Mouse (Mus musculus) midbrain, postnatal 0 days (tissue): ENCODE measurements around the gene Zswim5. TPM values are rescaled to one million over a fixed set of nuclear protein-coding genes. Genes with fewer than 3 reads are reported as not detected.
A peak's percentile ranks its signal among the peaks of the same experiment; 100 is the strongest.

Experiments
- ATAC-seq: fragments of 200-750 bp; cut with Nextera tagmentation; 2 replicates; pipeline ENCODE4 v1.8.0; 2017; ENCODE audit warnings: moderate number of reproducible peaks, mild to moderate bottlenecking, moderate TSS enrichment, moderate library complexity; ENCODE audit not compliant: low FRiP score
- DNase-seq: peaks from one replicate; pipeline ENCODE4 v3.0.0-alpha.2; 2015; ENCODE audit warnings: low spot score
- H3K27ac ChIP-seq: fragments of 300-500 bp; sonication (generic); 2 replicates; pipeline ENCODE4 v1.5.1; 2014; ENCODE audit warnings: low read depth, mild to moderate bottlenecking, low read length, mixed read lengths
- H3K27me3 ChIP-seq: fragments of 300-500 bp; sonication (generic); 2 replicates; pipeline ENCODE4 v1.6.1; 2014; ENCODE audit warnings: low read length, control low read depth, mixed read lengths; ENCODE audit not compliant: insufficient read depth
- H3K36me3 ChIP-seq: fragments of 300-500 bp; sonication (generic); 2 replicates; pipeline ENCODE4 v1.6.1; 2014; ENCODE audit warnings: low read length, control low read depth, mixed read lengths; ENCODE audit not compliant: insufficient read depth
- H3K4me1 ChIP-seq: fragments of 300-500 bp; sonication (generic); 2 replicates; pipeline ENCODE4 v1.6.1; 2014; ENCODE audit warnings: mild to moderate bottlenecking, control low read depth, antibody characterized with exemption, low read length, mixed read lengths; ENCODE audit not compliant: insufficient read depth
- H3K4me2 ChIP-seq: fragments of 300-500 bp; sonication (generic); 2 replicates; pipeline ENCODE4 v1.6.1; 2014; ENCODE audit warnings: low read depth, mild to moderate bottlenecking, low read length, mixed read lengths; ENCODE audit not compliant: poor library complexity, severe bottlenecking
- H3K4me3 ChIP-seq: fragments of 300-500 bp; sonication (generic); 2 replicates; pipeline ENCODE4 v1.5.1; 2014; ENCODE audit warnings: low read depth, mild to moderate bottlenecking, low read length, moderate library complexity
- H3K9ac ChIP-seq: fragments of 300-500 bp; sonication (generic); replicated peaks from 2 replicates; pipeline ENCODE4 v1.6.1; 2014; ENCODE audit warnings: mild to moderate bottlenecking, low read length, moderate library complexity, mixed read lengths; ENCODE audit not compliant: poor library complexity, severe bottlenecking
- H3K9me3 ChIP-seq: fragments of 300-500 bp; sonication (generic); 2 replicates; pipeline ENCODE4 v1.6.1; 2016; ENCODE audit warnings: low read length, control low read depth
- CTCF ChIP-seq: IDR thresholded peaks from 2 replicates; pipeline ENCODE4 v1.5.1; 2016; ENCODE audit warnings: antibody characterized with exemption, mild to moderate bottlenecking
- WGBS: fragments of 180-500 bp; shearing (Covaris S2); extraction: QIAGEN DNeasy Blood & Tissue Kit; methylation state at CpG from one replicate; pipeline ENCODE4 v1.1.7; 2014; 5-methylcytosine and 5-hydroxymethylcytosine counted together
- polyA plus RNA-seq: library from polyadenylated mRNA; unstranded; fragments of >200 nt; fragmentation: Nextera tagmentation; extraction: Ambion mirVana; gene quantifications from 2 replicates; pipeline ENCODE4 v1.2.1, GENCODE M21; 2015
- total RNA-seq: library from RNA; depleted of rRNA; stranded (reverse); fragments of >200 nt; gene quantifications from 2 replicates; pipeline ENCODE4 v1.2.3, GENCODE M21; 2014

Gene Zswim5
- total and polyA plus RNA-seq, 2 experiments from 2014 or later: 2.4 to 23.0 TPM

DNA sequence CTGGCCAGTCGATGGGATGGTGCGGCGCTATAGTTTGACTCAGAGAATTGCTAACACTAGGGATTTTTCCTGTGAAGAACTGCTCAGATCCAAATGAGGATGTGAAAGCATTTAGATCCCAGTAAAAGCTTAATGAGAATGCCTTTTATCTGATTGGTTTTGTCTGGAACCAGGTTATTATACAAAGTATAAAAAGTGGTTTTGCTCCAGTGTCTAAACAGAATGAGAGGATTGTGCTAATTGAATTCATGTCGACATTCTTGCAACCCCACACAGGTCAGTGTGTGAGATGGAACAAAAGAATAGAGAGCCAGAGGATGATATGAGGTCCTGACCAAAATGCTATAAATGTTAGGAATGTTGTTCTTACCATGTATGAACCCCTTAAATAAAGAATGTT, 62.4 kb downstream of the Zswim5 start:
- Histone ChIP-seq H3K9me3 (no peaks in the 10 kb centered on the region), H3K27ac (no peak overlapping the region), H3K27me3 (no peaks in the 10 kb centered on the region), H3K9ac (no peak overlapping the region), H3K4me2 (no peak overlapping the region), H3K4me1 (no peaks in the 10 kb centered on the region; the same call in 1 of the 2 replicates), H3K4me3 (no peak overlapping the region), H3K36me3 (no peaks in the 10 kb centered on the region)
- 42% methylated on average over 4 of the region's 4 CpGs for WGBS
- TF ChIP-seq CTCF: no peak
- DNase-seq (no peak), ATAC-seq (no peak)

DNA sequence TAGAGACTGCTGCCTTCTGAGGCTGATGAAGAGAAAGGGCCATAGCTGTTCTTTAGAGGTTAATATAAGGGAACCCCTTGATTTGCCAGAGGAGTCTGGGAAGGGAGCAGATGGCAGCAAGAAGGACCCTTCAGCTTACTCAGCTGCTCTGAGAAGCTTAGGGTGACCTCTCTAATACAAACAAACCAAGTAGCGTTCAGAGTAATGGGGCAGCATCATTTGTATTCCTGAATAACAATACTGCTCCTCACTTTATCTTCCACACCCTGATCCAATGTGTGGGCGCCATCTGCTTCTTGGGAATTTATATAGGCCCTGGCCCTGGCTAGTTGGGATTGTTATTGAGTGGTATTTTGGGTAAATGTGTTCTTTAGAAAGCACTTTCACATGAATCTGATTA, 65.5 kb downstream of the Zswim5 start:
- no peak overlapping the region for H3K4me2 ChIP-seq
- no peaks in the 10 kb centered on the region for H3K9me3 ChIP-seq
- H3K36me3 ChIP-seq: no peaks in the 10 kb centered on the region
- WGBS: 61% methylated on average over 2 of the region's 2 CpGs
- no peak overlapping the region for H3K4me3 ChIP-seq
- H3K4me1 ChIP-seq: no peaks in the 10 kb centered on the region; the same call in 1 of the 2 replicates
- no peak for TF ChIP-seq CTCF
- no peak for ATAC-seq
- DNase-seq: no peak
- no peak overlapping the region for H3K27ac ChIP-seq
- no peak overlapping the region for H3K9ac ChIP-seq
- H3K27me3 ChIP-seq: no peaks in the 10 kb centered on the region

DNA sequence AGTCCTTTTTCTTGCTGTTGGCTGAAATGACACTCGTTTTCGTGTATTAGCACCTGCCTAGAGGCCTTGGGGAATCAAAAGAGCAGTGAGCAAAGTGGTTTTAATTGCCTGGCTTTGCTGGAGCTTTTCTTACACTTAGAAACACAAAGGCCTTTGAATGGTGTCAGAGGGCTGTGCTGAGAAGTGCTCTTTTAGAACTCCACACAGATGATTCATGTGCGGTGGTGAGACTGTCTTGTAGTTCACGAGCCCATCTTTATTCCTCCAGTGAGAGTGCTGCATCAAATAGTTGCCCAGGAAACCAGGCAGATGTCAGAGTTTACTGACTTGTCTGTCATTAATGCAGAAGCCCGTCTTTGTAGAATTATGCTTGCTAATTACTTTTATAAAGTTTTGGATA, 66.9 kb downstream of the Zswim5 start:
- no peaks in the 10 kb centered on the region; the same call in 1 of the 2 replicates for H3K4me1 ChIP-seq
- no peaks in the 10 kb centered on the region for H3K9me3 ChIP-seq
- no peak for TF ChIP-seq CTCF
- no peak overlapping the region for H3K4me2 ChIP-seq
- H3K27me3 ChIP-seq: no peaks in the 10 kb centered on the region
- no peak overlapping the region for H3K27ac ChIP-seq
- no peak overlapping the region for H3K4me3 ChIP-seq
- H3K9ac ChIP-seq: no peak overlapping the region
- ATAC-seq (no peak), DNase-seq (no peak)
- WGBS: 20% methylated on average over 5 of the region's 5 CpGs
- no peaks in the 10 kb centered on the region for H3K36me3 ChIP-seq

DNA sequence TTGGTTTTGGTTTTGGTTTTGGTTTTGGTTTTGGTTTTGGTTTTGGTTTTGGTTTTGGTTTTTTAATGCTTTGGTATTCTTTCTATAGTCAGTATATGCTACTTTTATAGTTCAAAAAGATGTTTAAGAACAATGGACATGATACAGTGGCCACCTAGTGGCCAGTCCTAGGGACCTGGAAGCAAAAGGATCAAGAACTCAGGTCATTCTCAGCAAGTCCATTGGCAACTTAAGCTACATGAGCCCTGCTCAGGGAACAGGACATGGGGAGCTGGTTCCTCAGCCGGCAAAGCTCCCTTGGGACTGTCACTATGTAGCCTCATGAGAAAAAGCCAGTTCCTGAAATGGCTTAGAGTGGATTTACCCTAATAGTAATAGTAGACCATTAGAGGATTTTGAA, 74.5 kb downstream of the Zswim5 start:
- Histone ChIP-seq H3K4me2 (no peak overlapping the region), H3K9ac (no peak overlapping the region), H3K9me3 (no peaks in the 10 kb centered on the region), H3K27ac (no peak overlapping the region), H3K27me3 (no peaks in the 10 kb centered on the region), H3K4me3 (no peak overlapping the region), H3K36me3 (no peaks in the 10 kb centered on the region), H3K4me1 (no peaks in the 10 kb centered on the region)
- no peak for DNase-seq
- TF ChIP-seq CTCF: peak; percentile 59
- 59% methylated on average over 1 of the region's 1 CpGs for WGBS
- no peak for ATAC-seq

DNA sequence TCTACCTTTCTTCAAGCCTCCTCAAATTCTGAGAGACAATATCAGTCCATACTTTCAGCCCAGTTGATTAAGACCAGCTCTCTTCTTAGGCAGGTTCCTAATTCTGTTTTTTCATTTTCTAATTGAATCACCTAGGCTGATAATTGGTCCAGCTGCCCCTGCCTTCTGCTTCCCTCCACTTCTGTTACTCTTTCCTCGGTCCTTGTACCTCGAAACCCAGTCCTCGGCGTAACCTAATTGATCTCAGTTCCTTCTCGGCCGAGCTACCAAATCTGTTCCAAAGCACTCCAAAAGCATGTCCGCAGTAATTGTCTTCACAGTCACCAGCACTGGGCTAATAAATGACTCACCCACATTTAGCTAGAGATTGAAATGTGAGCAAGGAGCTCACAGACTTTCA, 77.8 kb downstream of the Zswim5 start:
- 96% methylated on average over 7 of the region's 7 CpGs for WGBS
- H3K27me3 ChIP-seq: no peaks in the 10 kb centered on the region
- no peaks in the 10 kb centered on the region for H3K4me1 ChIP-seq
- H3K9me3 ChIP-seq: no peaks in the 10 kb centered on the region
- no peak for TF ChIP-seq CTCF
- no peak overlapping the region for H3K4me3 ChIP-seq
- H3K9ac ChIP-seq: no peak overlapping the region
- ATAC-seq (no peak), DNase-seq (no peak)
- H3K27ac ChIP-seq: no peak overlapping the region
- H3K36me3 ChIP-seq: no peaks in the 10 kb centered on the region
- no peak overlapping the region for H3K4me2 ChIP-seq

DNA sequence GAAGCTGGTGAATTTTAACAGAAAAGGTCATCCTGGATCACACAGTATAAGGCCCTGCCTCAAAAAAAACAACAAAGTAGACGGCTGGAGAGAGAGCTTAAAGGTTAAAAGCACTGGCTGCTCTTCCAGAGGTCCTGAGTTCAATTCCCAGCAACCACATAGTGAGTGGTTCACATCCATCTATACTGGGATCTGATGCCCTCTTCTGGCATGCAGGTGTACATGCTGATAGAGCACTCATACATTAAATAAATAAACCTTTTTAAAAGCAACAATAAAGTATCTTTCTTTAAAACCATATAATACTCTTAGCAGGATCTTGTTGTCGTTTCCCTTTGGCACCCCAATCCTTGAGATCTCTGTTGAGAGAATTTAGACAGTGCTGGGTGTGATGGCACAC, 99.3 kb downstream of the Zswim5 start:
- Histone ChIP-seq H3K4me3 (no peak overlapping the region), H3K9ac (no peak overlapping the region), H3K4me2 (no peak overlapping the region), H3K9me3 (no peaks in the 10 kb centered on the region), H3K27ac (no peak overlapping the region), H3K27me3 (no peaks in the 10 kb centered on the region), H3K4me1 (no peaks in the 10 kb centered on the region), H3K36me3 (peaks cover 16% of the 10 kb centered on the region)
- ATAC-seq (no peak), DNase-seq (no peak)
- WGBS: 69% methylated on average over 2 of the region's 2 CpGs
- TF ChIP-seq CTCF: peak; percentile 46
